Mouse (Mus musculus): ENCODE measurements at regions not wholly inside any gene's neighbourhood (a gene's known extent, or its start where the extent isn't known, plus 50 kb on each side); places are given as distances from the start of the nearest gene placed in this dataset.

DNA sequence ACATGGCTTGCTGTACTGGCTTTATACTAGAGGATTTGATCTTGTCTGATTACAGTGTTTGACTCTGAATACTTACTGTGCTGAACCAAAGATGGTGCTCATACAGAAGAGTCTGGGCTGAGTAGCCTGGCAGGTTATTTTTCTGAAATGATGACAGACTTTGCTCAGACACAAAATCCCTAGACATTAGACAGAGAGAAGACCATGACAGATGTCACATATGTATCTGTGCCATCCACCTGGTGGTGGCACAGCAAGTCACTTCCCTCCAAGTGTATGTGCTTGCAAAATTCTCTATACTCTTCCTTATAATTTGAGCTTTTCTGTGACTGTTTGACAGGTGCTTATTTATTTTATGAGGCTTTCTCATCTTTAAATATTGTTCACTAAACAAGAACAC lies 80.7 kb downstream of the Gm7361 start:
- Histone ChIP-seq H3K27me3 (ENCODE audit: control insufficient read depth, insufficient read depth, low read length) (no peaks in the 10 kb centered on the region), H3K4me1 (ENCODE audit: control insufficient read depth, insufficient read depth, low read length) (peaks cover 12% of the 10 kb centered on the region; the same call in 1 of the 2 replicates), H3K4me3 (replicated peaks; ENCODE audit: insufficient read depth, low read depth, low read length) (no peak overlapping the region), H3K27ac (ENCODE audit: insufficient read depth, low read length) (no peak overlapping the region)
- TF ChIP-seq POLR2A (IDR thresholded peaks at IDR 0.05; ENCODE audit: borderline replicate concordance, insufficient read depth, low read length) (no peak), CTCF (IDR thresholded peaks at IDR 0.05; ENCODE audit: borderline replicate concordance, insufficient read depth, low read depth, low read length) (no peak)
- peak in 1 of 2 experiments; percentile 56 for DNase-seq

DNA sequence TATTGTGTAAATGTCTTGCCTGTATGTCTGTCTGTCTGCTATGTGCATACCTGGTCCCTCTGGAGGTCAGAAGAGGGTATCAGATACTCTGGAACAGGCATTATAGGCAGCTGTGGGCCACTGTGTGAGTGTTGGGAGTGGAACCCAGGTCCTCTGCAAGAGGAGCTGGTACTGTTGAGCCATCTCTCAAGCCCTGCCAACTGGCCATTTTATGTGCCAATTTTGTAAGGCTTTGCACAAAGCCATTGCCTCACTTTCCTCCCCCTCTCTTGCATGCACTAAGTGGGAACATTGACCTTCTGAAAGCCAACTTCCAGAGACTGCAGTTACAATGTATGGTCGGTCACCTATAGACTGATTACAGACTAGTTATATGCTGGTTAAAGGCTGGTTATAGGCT lies 81.8 kb downstream of the Gm7361 start:
- 85% methylated on average over 1 of the region's 1 CpGs for WGBS
- peak in 1 of 2 experiments; percentile 53 for DNase-seq
- Histone ChIP-seq H3K4me1 (ENCODE audit: control insufficient read depth, insufficient read depth, low read length) (peaks cover 12% of the 10 kb centered on the region; the same call in 1 of the 2 replicates), H3K27ac (ENCODE audit: insufficient read depth, low read length) (no peak overlapping the region), H3K4me3 (replicated peaks; ENCODE audit: insufficient read depth, low read depth, low read length) (no peak overlapping the region), H3K27me3 (ENCODE audit: control insufficient read depth, insufficient read depth, low read length) (no peaks in the 10 kb centered on the region)
- TF ChIP-seq POLR2A (IDR thresholded peaks at IDR 0.05; ENCODE audit: borderline replicate concordance, insufficient read depth, low read length) (no peak), CTCF (IDR thresholded peaks at IDR 0.05; ENCODE audit: borderline replicate concordance, insufficient read depth, low read depth, low read length) (no peak)

DNA sequence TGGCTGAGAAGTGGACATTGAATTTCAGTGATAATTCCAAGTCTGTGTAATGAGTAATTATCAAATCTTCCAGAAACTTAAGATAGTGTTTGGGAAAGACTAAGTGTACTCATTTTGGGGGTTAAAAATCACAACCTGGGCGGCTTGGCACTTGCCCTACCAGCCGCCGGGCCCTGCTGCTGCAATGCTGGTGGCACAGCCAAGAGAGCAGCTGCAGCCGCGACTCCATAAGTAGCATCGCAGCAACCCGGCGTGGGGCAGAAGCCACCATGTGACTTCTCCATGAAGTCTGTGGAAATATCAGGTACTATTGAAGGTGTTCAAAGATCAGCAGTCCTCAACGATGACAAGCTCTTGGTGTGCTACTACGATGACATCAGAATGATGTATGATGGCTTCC lies 97.7 kb downstream of the Gm7361 start:
- Histone ChIP-seq H3K4me3 (replicated peaks; ENCODE audit: insufficient read depth, low read depth, low read length) (no peak overlapping the region), H3K27ac (ENCODE audit: insufficient read depth, low read length) (no peak overlapping the region), H3K27me3 (ENCODE audit: control insufficient read depth, insufficient read depth, low read length) (no peaks in the 10 kb centered on the region), H3K4me1 (ENCODE audit: control insufficient read depth, insufficient read depth, low read length) (no peaks in the 10 kb centered on the region)
- DNase-seq: no peak
- 59% methylated on average over 10 of the region's 10 CpGs for WGBS
- TF ChIP-seq CTCF (IDR thresholded peaks at IDR 0.05; ENCODE audit: borderline replicate concordance, insufficient read depth, low read depth, low read length) (no peak), POLR2A (IDR thresholded peaks at IDR 0.05; ENCODE audit: borderline replicate concordance, insufficient read depth, low read length) (no peak)

DNA sequence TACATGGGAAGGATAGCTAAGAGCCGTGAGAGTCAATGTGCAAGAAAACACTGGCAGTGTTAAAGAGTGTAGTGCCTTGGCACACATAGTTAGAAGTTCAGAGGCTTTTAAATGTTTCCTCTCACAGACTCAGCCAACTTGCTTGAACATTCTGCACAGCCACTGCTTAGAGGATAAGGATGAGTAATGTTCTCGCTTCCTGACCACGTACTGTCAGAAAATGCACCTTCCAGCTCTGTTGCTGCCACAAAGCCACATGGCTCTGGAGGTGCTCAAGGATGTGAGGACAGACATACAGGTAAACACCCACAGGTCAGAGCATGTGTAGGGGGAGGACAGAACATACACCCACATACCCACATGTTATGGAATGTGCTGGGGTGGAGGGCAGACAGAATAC lies 101.6 kb downstream of the Gm7361 start:
- WGBS: 94% methylated on average over 3 of the region's 3 CpGs
- Histone ChIP-seq H3K4me1 (ENCODE audit: control insufficient read depth, insufficient read depth, low read length) (no peaks in the 10 kb centered on the region), H3K4me3 (replicated peaks; ENCODE audit: insufficient read depth, low read depth, low read length) (no peak overlapping the region), H3K27ac (ENCODE audit: insufficient read depth, low read length) (no peak overlapping the region), H3K27me3 (ENCODE audit: control insufficient read depth, insufficient read depth, low read length) (no peaks in the 10 kb centered on the region)
- TF ChIP-seq POLR2A (IDR thresholded peaks at IDR 0.05; ENCODE audit: borderline replicate concordance, insufficient read depth, low read length): no peak
- TF ChIP-seq CTCF (IDR thresholded peaks at IDR 0.05; ENCODE audit: borderline replicate concordance, insufficient read depth, low read depth, low read length): no peak
- DNase-seq: no peak

DNA sequence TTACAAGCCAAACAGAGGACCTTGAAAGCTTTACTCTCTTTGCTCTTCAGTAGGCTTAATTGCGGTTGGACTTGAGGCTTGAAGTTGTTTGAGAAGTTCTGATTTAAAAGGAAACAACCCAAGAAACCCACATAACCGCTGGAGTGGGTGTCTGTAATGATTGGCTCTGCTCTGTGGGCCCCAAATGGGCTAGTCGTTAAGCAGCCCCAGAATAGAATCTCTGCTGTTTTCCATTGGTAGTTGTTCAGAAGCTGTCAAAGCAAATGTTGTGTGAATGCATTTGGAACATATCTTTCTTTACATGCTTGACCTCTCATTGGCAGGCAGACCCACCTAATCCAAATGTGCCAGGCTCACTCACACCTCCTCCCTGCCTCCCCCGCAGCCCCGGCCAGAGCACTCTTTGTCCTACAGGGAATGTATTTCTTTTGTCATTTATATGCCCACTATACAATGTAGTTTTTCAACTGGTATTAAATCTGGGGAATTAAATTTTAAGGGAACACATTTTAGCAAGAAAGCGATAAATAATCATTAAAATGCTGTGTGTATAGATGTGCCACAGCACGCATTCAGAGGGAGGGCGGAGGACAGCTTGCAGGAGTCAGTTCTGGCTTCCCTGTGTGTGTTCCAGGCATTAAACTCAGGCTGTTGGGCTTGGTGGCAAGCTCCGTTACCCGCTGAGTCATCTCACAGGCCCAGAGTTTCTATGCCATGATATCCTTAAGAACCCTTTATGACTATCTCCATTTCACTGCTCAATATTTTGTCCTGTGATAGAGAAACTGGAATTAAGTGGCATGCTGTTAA lies 116.9 kb downstream of the Gm7361 start:
- H3K4me3 ChIP-seq (replicated peaks; ENCODE audit: insufficient read depth, low read depth, low read length): no peak overlapping the region
- WGBS: 49% methylated on average over 10 of the region's 10 CpGs
- H3K4me1 ChIP-seq (ENCODE audit: control insufficient read depth, insufficient read depth, low read length): peaks cover 3% of the 10 kb centered on the region; the same call in 1 of the 2 replicates
- H3K27me3 ChIP-seq (ENCODE audit: control insufficient read depth, insufficient read depth, low read length): no peaks in the 10 kb centered on the region
- no peak for TF ChIP-seq CTCF (IDR thresholded peaks at IDR 0.05; ENCODE audit: borderline replicate concordance, insufficient read depth, low read depth, low read length)
- TF ChIP-seq POLR2A (IDR thresholded peaks at IDR 0.05; ENCODE audit: borderline replicate concordance, insufficient read depth, low read length): no peak
- H3K27ac ChIP-seq (ENCODE audit: insufficient read depth, low read length): no peak overlapping the region
- no peak for DNase-seq

DNA sequence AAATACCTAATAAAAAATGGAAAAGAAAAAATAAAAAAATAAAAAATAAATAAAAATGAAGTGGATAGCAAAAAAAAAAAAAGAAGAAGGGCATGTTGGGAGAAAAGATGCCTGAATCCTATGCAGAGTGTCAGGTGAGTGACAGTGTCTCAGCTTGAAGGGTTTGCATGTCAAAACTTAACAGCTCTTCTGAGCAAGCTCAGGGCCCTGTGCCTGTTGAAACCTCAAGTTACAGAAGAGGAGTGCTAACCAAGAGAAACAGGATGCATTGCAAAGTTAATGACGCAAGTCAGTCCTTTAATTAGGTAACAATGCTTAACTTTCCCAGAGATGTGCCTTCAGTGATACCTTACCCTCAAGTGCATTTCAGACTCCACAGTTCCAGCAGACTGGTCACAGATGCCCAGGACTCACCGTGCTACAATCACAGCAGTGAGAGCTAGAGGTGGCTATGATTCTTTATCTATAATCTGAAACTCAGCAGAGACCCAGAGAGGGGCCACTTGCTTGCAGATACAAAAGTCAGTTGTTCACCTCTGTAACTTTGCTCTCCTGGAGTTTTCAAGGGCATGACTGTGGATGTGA lies 149.7 kb downstream of the Gm7361 start:
- H3K27ac ChIP-seq (ENCODE audit: insufficient read depth, low read length): no peak overlapping the region
- WGBS: 89% methylated on average over 2 of the region's 2 CpGs
- no peaks in the 10 kb centered on the region for H3K4me1 ChIP-seq (ENCODE audit: control insufficient read depth, insufficient read depth, low read length)
- no peaks in the 10 kb centered on the region for H3K27me3 ChIP-seq (ENCODE audit: control insufficient read depth, insufficient read depth, low read length)
- no peak overlapping the region for H3K4me3 ChIP-seq (replicated peaks; ENCODE audit: insufficient read depth, low read depth, low read length)
- no peak for TF ChIP-seq POLR2A (IDR thresholded peaks at IDR 0.05; ENCODE audit: borderline replicate concordance, insufficient read depth, low read length)
- no peak for TF ChIP-seq CTCF (IDR thresholded peaks at IDR 0.05; ENCODE audit: borderline replicate concordance, insufficient read depth, low read depth, low read length)
- DNase-seq: no peak

DNA sequence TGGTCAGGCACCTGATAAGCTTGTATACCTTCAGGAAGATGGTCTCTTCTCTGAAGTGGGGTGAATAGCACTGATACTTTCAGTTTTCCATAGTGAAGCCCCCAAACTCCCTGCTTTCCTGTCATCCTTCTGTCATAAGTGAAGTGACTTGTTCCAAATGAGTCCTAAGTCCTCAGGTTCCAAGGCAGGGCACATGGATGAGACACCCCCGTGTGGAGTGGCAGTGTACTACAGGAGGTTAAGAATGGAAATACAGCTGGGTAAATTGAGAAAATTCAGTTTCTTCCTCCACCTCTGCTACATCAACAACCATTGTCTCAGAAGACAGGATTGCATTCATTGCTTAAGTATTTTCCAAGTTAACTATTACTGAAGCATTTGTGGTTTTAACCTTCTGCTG lies 155.7 kb downstream of the Gm7361 start:
- TF ChIP-seq CTCF (IDR thresholded peaks at IDR 0.05; ENCODE audit: borderline replicate concordance, insufficient read depth, low read depth, low read length) (peak; percentile 22; the same call in 1 of the 2 replicates), POLR2A (IDR thresholded peaks at IDR 0.05; ENCODE audit: borderline replicate concordance, insufficient read depth, low read length) (no peak)
- Histone ChIP-seq H3K4me1 (ENCODE audit: control insufficient read depth, insufficient read depth, low read length) (no peaks in the 10 kb centered on the region), H3K27me3 (ENCODE audit: control insufficient read depth, insufficient read depth, low read length) (no peaks in the 10 kb centered on the region), H3K27ac (ENCODE audit: insufficient read depth, low read length) (no peak overlapping the region), H3K4me3 (replicated peaks; ENCODE audit: insufficient read depth, low read depth, low read length) (no peak overlapping the region)
- WGBS: 41% methylated on average over 1 of the region's 1 CpGs
- DNase-seq: no peak

Measured in cerebellum, adult 2 months (tissue).